Mouse (Mus musculus): ENCODE data around the gene Dab1. TPM values are rescaled to one million over a fixed set of nuclear protein-coding genes. Genes with fewer than 3 reads are reported as not detected.

The Dab1 gene
- polyA plus RNA-seq, 1 experiment: 0.26 TPM

GRCm38 (mm10) chr4:103711353-103711752, 92.2 kb downstream of the Dab1 start:
- TF ChIP-seq CTCF (IDR thresholded peaks at IDR 0.05; ENCODE audit: extremely low read depth, insufficient read depth, insufficient read length, insufficient replicate concordance): no peak
- no peak for TF ChIP-seq POLR2A (IDR thresholded peaks at IDR 0.05; ENCODE audit: low read depth, low read length)
- Histone ChIP-seq H3K4me1 (ENCODE audit: control insufficient read depth, insufficient read depth, insufficient read length) (no peaks in the 10 kb centered on the region; the same call in 1 of the 2 replicates), H3K4me3 (ENCODE audit: extremely low read depth, insufficient read depth, insufficient read length) (no peak overlapping the region), H3K27ac (ENCODE audit: insufficient read depth, low read length) (no peak overlapping the region), H3K27me3 (ENCODE audit: control insufficient read depth, insufficient read depth, low read length) (no peaks in the 10 kb centered on the region), H3K36me3 (ENCODE audit: control insufficient read depth, insufficient read depth, low read length) (no peaks in the 10 kb centered on the region)
- WGBS: 16% methylated on average over 6 of the region's 6 CpGs
- DNase-seq (ENCODE audit: low read depth in 1 of 2, low spot score in 2 of 2): no peak

DNA sequence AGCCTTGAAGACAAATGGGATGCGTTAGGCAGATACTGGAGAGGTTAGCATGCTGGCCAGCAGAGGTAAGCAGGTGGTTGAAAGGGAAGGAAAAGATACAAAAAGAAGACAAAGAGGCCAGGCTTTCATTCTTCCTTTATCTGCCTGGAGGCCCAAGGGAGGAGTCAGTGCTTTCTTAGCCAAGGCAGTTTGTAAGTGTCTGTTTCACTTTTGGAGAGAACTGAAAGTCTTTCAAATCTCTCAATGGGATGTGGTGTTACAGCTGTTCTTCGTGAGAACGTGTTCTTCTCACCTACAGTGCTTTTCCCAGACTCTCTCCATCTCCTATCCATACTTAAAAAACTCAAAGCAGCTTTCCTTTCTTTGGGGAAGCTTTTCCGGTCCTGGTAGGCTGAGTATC, 94.8 kb downstream of the Dab1 start:
- 46% methylated on average over 4 of the region's 4 CpGs for WGBS
- DNase-seq (ENCODE audit: low read depth in 1 of 2, low spot score in 2 of 2): no peak
- TF ChIP-seq CTCF (IDR thresholded peaks at IDR 0.05; ENCODE audit: extremely low read depth, insufficient read depth, insufficient read length, insufficient replicate concordance) (no peak), POLR2A (IDR thresholded peaks at IDR 0.05; ENCODE audit: low read depth, low read length) (no peak)
- no peak overlapping the region for H3K27ac ChIP-seq (ENCODE audit: insufficient read depth, low read length)
- no peaks in the 10 kb centered on the region for H3K27me3 ChIP-seq (ENCODE audit: control insufficient read depth, insufficient read depth, low read length)
- no peaks in the 10 kb centered on the region; the same call in 1 of the 2 replicates for H3K4me1 ChIP-seq (ENCODE audit: control insufficient read depth, insufficient read depth, insufficient read length)
- H3K36me3 ChIP-seq (ENCODE audit: control insufficient read depth, insufficient read depth, low read length): no peaks in the 10 kb centered on the region
- no peak overlapping the region for H3K4me3 ChIP-seq (ENCODE audit: extremely low read depth, insufficient read depth, insufficient read length)

GRCm38 (mm10) chr4:103714991-103715390, 95.8 kb downstream of the Dab1 start:
- no peak overlapping the region for H3K4me3 ChIP-seq (ENCODE audit: extremely low read depth, insufficient read depth, insufficient read length)
- no peaks in the 10 kb centered on the region for H3K27me3 ChIP-seq (ENCODE audit: control insufficient read depth, insufficient read depth, low read length)
- WGBS: 70% methylated on average over 7 of the region's 7 CpGs
- TF ChIP-seq POLR2A (IDR thresholded peaks at IDR 0.05; ENCODE audit: low read depth, low read length) (no peak), CTCF (IDR thresholded peaks at IDR 0.05; ENCODE audit: extremely low read depth, insufficient read depth, insufficient read length, insufficient replicate concordance) (no peak)
- H3K4me1 ChIP-seq (ENCODE audit: control insufficient read depth, insufficient read depth, insufficient read length): no peaks in the 10 kb centered on the region; the same call in 1 of the 2 replicates
- no peaks in the 10 kb centered on the region for H3K36me3 ChIP-seq (ENCODE audit: control insufficient read depth, insufficient read depth, low read length)
- H3K27ac ChIP-seq (ENCODE audit: insufficient read depth, low read length): no peak overlapping the region
- no peak for DNase-seq (ENCODE audit: low read depth in 1 of 2, low spot score in 2 of 2)

DNA sequence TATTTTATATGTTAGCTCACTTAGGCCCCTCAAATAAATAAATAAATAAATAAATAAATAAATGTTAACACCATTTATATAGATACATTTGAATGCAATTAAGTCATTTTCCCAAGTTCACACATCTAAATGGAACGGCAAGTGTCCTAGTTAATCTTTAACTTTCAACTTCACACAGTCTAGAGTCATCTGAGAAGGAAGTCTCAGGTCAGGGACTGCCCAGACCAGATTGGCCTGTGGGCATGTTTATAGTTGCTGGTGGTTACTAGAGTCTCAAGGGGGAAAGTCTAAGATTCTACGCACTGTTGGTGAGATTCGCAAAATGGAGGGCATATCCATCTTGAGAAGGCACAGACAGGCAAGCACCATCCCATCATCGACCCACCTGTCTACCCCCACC, 96.4 kb downstream of the Dab1 start:
- no peak for TF ChIP-seq POLR2A (IDR thresholded peaks at IDR 0.05; ENCODE audit: low read depth, low read length)
- TF ChIP-seq CTCF (IDR thresholded peaks at IDR 0.05; ENCODE audit: extremely low read depth, insufficient read depth, insufficient read length, insufficient replicate concordance): no peak
- Histone ChIP-seq H3K4me3 (ENCODE audit: extremely low read depth, insufficient read depth, insufficient read length) (no peak overlapping the region), H3K36me3 (ENCODE audit: control insufficient read depth, insufficient read depth, low read length) (no peaks in the 10 kb centered on the region), H3K27me3 (ENCODE audit: control insufficient read depth, insufficient read depth, low read length) (no peaks in the 10 kb centered on the region), H3K4me1 (ENCODE audit: control insufficient read depth, insufficient read depth, insufficient read length) (no peaks in the 10 kb centered on the region; the same call in 1 of the 2 replicates), H3K27ac (ENCODE audit: insufficient read depth, low read length) (no peak overlapping the region)
- no peak for DNase-seq (ENCODE audit: low read depth in 1 of 2, low spot score in 2 of 2)
- 91% methylated on average over 4 of the region's 4 CpGs for WGBS

- Histone ChIP-seq H3K27me3 (ENCODE audit: control insufficient read depth, insufficient read depth, low read length) (no peaks in the 10 kb centered on the region), H3K27ac (ENCODE audit: insufficient read depth, low read length) (no peak overlapping the region), H3K36me3 (ENCODE audit: control insufficient read depth, insufficient read depth, low read length) (no peaks in the 10 kb centered on the region), H3K4me1 (ENCODE audit: control insufficient read depth, insufficient read depth, insufficient read length) (no peaks in the 10 kb centered on the region), H3K4me3 (ENCODE audit: extremely low read depth, insufficient read depth, insufficient read length) (no peak overlapping the region)
- no peak for TF ChIP-seq CTCF (IDR thresholded peaks at IDR 0.05; ENCODE audit: extremely low read depth, insufficient read depth, insufficient read length, insufficient replicate concordance)
- no peak for TF ChIP-seq POLR2A (IDR thresholded peaks at IDR 0.05; ENCODE audit: low read depth, low read length)
- WGBS: 76% methylated on average over 1 of the region's 1 CpGs
- DNase-seq (ENCODE audit: low read depth in 1 of 2, low spot score in 2 of 2): no peak
Measured at GRCm38 (mm10) chr4:103722738-103723137, 103.6 kb downstream of the Dab1 start.

DNA sequence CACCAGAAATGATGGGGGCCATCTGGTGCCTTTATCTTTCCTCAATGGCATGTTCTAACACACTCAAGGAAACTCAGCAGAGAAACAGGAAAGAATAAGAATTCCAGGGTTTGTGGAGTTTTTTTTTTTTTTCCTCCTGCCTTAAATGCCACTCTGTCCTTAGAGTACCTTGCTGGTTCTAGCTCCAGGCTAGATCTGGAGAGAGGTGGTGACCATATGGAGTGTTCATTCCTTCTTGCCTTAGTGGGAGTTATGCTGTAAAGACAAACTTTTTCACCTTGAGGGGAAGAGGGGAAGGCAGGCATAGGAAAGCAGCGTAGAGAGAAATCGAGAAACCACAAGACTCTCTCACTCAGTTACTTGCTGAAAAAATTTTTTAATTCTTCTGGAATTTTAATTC, 107.3 kb downstream of the Dab1 start:
- no peaks in the 10 kb centered on the region for H3K27me3 ChIP-seq (ENCODE audit: control insufficient read depth, insufficient read depth, low read length)
- H3K4me3 ChIP-seq (ENCODE audit: extremely low read depth, insufficient read depth, insufficient read length): no peak overlapping the region
- TF ChIP-seq POLR2A (IDR thresholded peaks at IDR 0.05; ENCODE audit: low read depth, low read length) (no peak), CTCF (IDR thresholded peaks at IDR 0.05; ENCODE audit: extremely low read depth, insufficient read depth, insufficient read length, insufficient replicate concordance) (no peak)
- 80% methylated on average over 2 of the region's 2 CpGs for WGBS
- no peaks in the 10 kb centered on the region for H3K4me1 ChIP-seq (ENCODE audit: control insufficient read depth, insufficient read depth, insufficient read length)
- H3K27ac ChIP-seq (ENCODE audit: insufficient read depth, low read length): no peak overlapping the region
- no peak for DNase-seq (ENCODE audit: low read depth in 1 of 2, low spot score in 2 of 2)
- no peaks in the 10 kb centered on the region for H3K36me3 ChIP-seq (ENCODE audit: control insufficient read depth, insufficient read depth, low read length)

GRCm38 (mm10) chr4:103737185-103737584, 118.0 kb downstream of the Dab1 start:
- H3K27ac ChIP-seq (ENCODE audit: insufficient read depth, low read length): no peak overlapping the region
- DNase-seq (ENCODE audit: low read depth in 1 of 2, low spot score in 2 of 2): no peak
- H3K4me1 ChIP-seq (ENCODE audit: control insufficient read depth, insufficient read depth, insufficient read length): no peaks in the 10 kb centered on the region
- no peak overlapping the region for H3K4me3 ChIP-seq (ENCODE audit: extremely low read depth, insufficient read depth, insufficient read length)
- no peaks in the 10 kb centered on the region for H3K27me3 ChIP-seq (ENCODE audit: control insufficient read depth, insufficient read depth, low read length)
- no peak for TF ChIP-seq POLR2A (IDR thresholded peaks at IDR 0.05; ENCODE audit: low read depth, low read length)
- TF ChIP-seq CTCF (IDR thresholded peaks at IDR 0.05; ENCODE audit: extremely low read depth, insufficient read depth, insufficient read length, insufficient replicate concordance): no peak
- no peaks in the 10 kb centered on the region for H3K36me3 ChIP-seq (ENCODE audit: control insufficient read depth, insufficient read depth, low read length)
- 84% methylated on average over 6 of the region's 6 CpGs for WGBS

Data from spleen, adult 2 months (tissue).